Mouse (Mus musculus) kidney, embryonic 15.5 days (tissue): Measurements from ENCODE around the gene Gm21915. TPM values are rescaled to one million over a fixed set of nuclear protein-coding genes. Genes with fewer than 3 reads are reported as not detected.

Source experiments
- ATAC-seq: fragments of 200-750 bp; cut with Nextera tagmentation; replicated peaks from 2 replicates; pipeline ENCODE4 v1.8.0; 2017; ENCODE audit warnings: moderate TSS enrichment; ENCODE audit not compliant: low FRiP score
- H3K27ac ChIP-seq: fragments of 300-500 bp; sonication (generic); 2 replicates; pipeline ENCODE4 v1.5.1; 2015; ENCODE audit warnings: mild to moderate bottlenecking, inconsistent platforms
- H3K27me3 ChIP-seq: fragments of 300-500 bp; sonication (generic); 2 replicates; pipeline ENCODE4 v1.6.1; 2015; ENCODE audit warnings: inconsistent platforms
- H3K36me3 ChIP-seq: fragments of 300-500 bp; sonication (generic); 2 replicates; pipeline ENCODE4 v1.6.1; 2015; ENCODE audit warnings: inconsistent platforms
- H3K4me1 ChIP-seq: fragments of 300-500 bp; sonication (generic); 2 replicates; pipeline ENCODE4 v1.6.1; 2015; ENCODE audit warnings: inconsistent platforms
- H3K4me2 ChIP-seq: fragments of 300-500 bp; sonication (generic); 2 replicates; pipeline ENCODE4 v1.6.1; 2015; ENCODE audit warnings: moderate library complexity, mild to moderate bottlenecking, inconsistent platforms
- H3K4me3 ChIP-seq: fragments of 300-500 bp; sonication (generic); replicated peaks from 2 replicates; pipeline ENCODE4 v1.5.1; 2015; ENCODE audit warnings: mild to moderate bottlenecking, inconsistent platforms
- H3K9ac ChIP-seq: fragments of 300-500 bp; sonication (generic); 2 replicates; pipeline ENCODE4 v1.6.1; 2015; ENCODE audit warnings: mild to moderate bottlenecking, inconsistent platforms
- H3K9me3 ChIP-seq: fragments of 300-500 bp; sonication (generic); replicated peaks from 2 replicates; pipeline ENCODE4 v1.6.1; 2016; ENCODE audit warnings: inconsistent platforms
- WGBS: fragments of 180-500 bp; shearing (Covaris S2); methylation state at CpG from one replicate; pipeline ENCODE4 v1.1.7; 2015; ENCODE audit warnings: mixed read lengths; 5-methylcytosine and 5-hydroxymethylcytosine counted together
- polyA plus RNA-seq: library from polyadenylated mRNA; unstranded; fragments of >200 nt; fragmentation: Nextera tagmentation; extraction: Ambion mirVana; gene quantifications from 2 replicates; pipeline ENCODE4 v1.2.1, GENCODE M21; 2015

The Gm21915 gene
- polyA plus RNA-seq, 1 experiment from 2014 or later: not detected

DNA sequence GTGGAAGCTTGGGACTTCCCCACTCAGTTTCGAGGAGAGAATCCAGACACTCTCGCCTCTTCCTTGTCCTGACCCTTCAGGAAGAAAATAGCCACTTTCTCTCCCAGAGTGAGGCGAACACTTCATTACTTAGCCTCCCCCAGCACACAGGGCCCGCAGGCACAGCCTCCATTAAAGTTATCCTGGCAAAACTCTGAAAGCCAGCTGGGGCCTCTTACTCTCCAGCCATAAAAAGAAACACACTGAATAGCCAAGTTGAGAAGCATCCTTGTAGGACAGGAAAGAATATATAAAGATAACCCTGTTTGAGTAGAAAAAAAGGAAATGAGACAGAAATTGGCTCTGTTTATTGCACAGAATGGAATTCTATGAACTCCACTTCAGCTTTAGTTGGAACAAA lies 8.2 kb downstream of the Gm21915 start:
- no peak overlapping the region for H3K27ac ChIP-seq
- no peak overlapping the region for H3K4me3 ChIP-seq
- ATAC-seq: no peak
- no peaks in the 10 kb centered on the region for H3K27me3 ChIP-seq
- H3K9ac ChIP-seq: no peak overlapping the region
- H3K4me1 ChIP-seq: peaks cover 9% of the 10 kb centered on the region
- H3K9me3 ChIP-seq: no peaks in the 10 kb centered on the region
- no peaks in the 10 kb centered on the region for H3K36me3 ChIP-seq
- H3K4me2 ChIP-seq: no peak overlapping the region
- WGBS: 61% methylated on average over 4 of the region's 4 CpGs

DNA sequence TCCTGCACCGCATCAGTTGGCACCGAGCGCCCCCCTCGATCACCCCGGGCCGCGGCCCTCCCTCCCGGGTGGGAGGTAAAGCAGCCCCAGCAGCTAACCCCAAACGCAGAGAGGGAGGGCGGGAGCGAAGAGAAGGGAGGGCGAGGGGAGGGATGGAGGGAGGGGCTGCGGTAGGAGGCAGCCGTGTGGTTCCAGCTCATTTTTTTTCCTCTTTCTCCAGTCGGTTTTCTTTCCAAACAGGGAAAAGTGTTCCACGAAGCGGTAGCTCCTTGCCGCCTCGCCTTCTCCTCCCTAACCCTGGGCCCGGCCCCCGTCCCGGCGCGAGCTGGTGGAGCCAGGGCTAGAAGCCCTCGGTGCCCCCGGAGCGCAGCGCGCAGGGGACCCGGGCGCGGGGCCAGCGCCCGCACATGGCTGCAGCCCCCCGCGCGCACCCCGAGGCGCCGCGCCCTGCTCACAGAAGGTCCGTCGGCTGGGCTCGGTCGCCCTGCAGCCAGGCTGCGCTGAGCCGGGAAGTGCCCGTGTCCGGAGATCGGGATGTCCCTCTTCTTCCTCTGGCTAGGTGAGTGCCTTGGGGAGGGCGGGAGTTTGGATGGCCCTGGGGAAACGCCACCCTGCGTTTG lies 15.5 kb downstream of the Gm21915 start, which contains the start of gene Clmp:
TSS of gene Clmp (plus strand) at position 162 of the 620 bp plus-strand sequence.
- Histone ChIP-seq H3K36me3 (no peaks in the 10 kb centered on the region), H3K27me3 (peaks cover 17% of the 10 kb centered on the region), H3K4me1 (peaks cover 21% of the 10 kb centered on the region), H3K9ac (peak within 1 kb of the TSS; percentile 82), H3K4me2 (peak within 1 kb of the TSS; percentile 94), H3K4me3 (peak within 1 kb of the TSS; percentile 75), H3K27ac (peak within 1 kb of the TSS; percentile 96), H3K9me3 (no peaks in the 10 kb centered on the region)
- ATAC-seq: peak; percentile 85
- WGBS: under 1% methylated on average over 52 of the region's 53 CpGs

DNA sequence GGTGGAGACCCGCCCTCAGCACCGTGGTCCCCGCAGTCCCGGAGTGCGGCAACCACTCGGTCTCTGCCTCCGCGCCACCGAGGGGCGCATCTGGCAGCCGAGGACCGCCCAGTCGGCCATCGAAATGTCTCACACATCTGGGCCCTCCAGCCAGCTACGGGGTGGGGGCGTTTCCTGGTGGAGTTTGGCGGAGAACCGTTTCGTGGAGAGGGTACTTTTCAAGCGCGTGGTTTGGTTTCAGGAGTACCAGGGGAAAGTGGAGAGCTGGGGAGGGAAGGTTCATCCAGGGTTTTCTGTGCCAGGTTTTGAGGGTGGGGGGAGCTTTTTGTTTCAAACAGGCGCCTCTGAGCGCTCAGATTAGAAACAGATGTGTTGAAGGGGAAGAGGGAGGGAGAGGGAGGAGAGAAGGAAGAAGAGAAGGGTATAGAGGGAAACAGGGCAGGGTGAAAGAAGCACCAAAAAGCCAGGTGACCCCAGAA lies 16.0 kb downstream of the Gm21915 start:
- Histone ChIP-seq H3K36me3 (no peaks in the 10 kb centered on the region), H3K4me2 (peak overlapping the region; percentile 94), H3K9ac (peak overlapping the region; percentile 82), H3K27me3 (peaks cover 17% of the 10 kb centered on the region), H3K4me3 (peak overlapping the region; percentile 75), H3K27ac (peak overlapping the region; percentile 96), H3K9me3 (no peaks in the 10 kb centered on the region), H3K4me1 (peaks cover 22% of the 10 kb centered on the region)
- under 1% methylated on average over 23 of the region's 23 CpGs for WGBS
- ATAC-seq: peak; percentile 80

DNA sequence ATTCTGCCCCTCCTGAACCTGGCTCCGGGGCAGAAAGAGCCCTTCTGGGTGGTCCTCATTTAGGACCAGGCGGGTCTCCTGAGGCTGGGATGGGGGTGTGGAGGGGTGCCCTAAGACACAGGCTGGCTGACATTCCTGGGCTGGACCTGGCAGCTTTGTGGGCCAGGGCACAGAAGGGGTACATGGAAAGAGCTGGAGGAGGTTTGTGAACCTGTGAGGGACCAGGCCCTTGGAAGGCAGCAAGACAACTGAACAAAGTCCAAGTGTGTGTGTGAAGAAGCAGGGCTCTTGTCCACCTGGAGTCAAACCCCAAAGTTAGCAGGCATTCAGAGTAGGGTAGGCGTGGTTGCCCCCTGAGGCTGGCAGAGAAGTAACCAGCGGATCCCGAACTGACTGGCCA lies 16.6 kb downstream of the Gm21915 start:
- ATAC-seq: 0 out of 2 replicates have a peak, but pooled peaks have one; percentile 16
- 38% methylated on average over 5 of the region's 5 CpGs for WGBS

DNA sequence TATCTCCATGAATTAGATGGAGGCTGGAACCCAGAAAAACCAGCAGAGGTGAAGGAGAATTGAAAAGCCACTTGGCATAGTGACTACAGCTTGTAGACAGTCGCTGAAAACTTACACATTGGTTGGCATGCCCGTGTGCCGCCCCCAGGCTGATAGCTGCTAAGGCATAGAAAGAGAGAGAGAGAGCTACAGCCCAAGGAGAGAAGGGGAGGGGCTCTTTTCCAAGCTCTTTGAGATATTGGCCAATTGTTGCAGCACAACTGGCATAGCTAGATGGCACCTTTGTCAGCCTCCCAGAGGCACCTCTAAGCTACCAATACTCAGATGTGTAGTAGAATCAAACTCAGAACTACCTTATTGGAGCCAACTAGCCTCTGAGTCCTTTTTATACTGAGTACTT lies 17.1 kb downstream of the Gm21915 start:
- H3K4me3 ChIP-seq: peak overlapping the region; percentile 75
- peaks cover 32% of the 10 kb centered on the region for H3K4me1 ChIP-seq
- peak overlapping the region; percentile 82; the same call in 1 of the 2 replicates for H3K9ac ChIP-seq
- H3K27me3 ChIP-seq: peaks cover 17% of the 10 kb centered on the region
- peak overlapping the region; percentile 94 for H3K4me2 ChIP-seq
- H3K9me3 ChIP-seq: no peaks in the 10 kb centered on the region
- H3K36me3 ChIP-seq: no peaks in the 10 kb centered on the region
- H3K27ac ChIP-seq: no peak overlapping the region
- ATAC-seq: no peak
- 46% methylated on average over 3 of the region's 3 CpGs for WGBS

More for the DNA sequence above, 16.6 kb downstream of the Gm21915 start:
- H3K27ac ChIP-seq: peak overlapping the region; percentile 96
- H3K9me3 ChIP-seq: no peaks in the 10 kb centered on the region
- H3K9ac ChIP-seq: peak overlapping the region; percentile 82
- peak overlapping the region; percentile 94 for H3K4me2 ChIP-seq
- H3K4me3 ChIP-seq: peak overlapping the region; percentile 75
- H3K4me1 ChIP-seq: peaks cover 28% of the 10 kb centered on the region
- peaks cover 17% of the 10 kb centered on the region for H3K27me3 ChIP-seq
- H3K36me3 ChIP-seq: no peaks in the 10 kb centered on the region

DNA sequence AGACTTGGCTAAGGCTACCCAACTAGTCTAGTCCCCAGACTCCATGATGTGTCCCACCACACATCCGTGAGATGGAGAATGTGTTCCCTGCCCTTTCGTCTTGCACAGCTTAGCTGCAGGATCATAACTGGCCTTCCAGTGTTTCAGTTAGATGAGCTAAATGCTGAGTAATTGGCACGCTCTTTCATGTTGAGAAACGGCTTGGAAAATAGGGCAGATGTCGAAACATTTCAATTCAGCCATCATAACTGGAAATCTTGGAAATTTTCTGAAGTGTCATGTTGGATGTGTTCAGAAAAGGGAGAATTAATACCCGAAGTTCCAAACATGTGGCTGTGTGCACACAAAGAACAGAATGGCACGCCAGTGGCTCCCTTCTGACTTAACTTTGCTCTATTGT lies 20.1 kb downstream of the Gm21915 start:
- Histone ChIP-seq H3K27me3 (peaks cover 14% of the 10 kb centered on the region; the same call in 1 of the 2 replicates), H3K4me1 (peaks cover 52% of the 10 kb centered on the region), H3K4me3 (no peak overlapping the region), H3K36me3 (no peaks in the 10 kb centered on the region), H3K9ac (no peak overlapping the region), H3K27ac (no peak overlapping the region), H3K9me3 (no peaks in the 10 kb centered on the region), H3K4me2 (no peak overlapping the region)
- WGBS: 91% methylated on average over 7 of the region's 7 CpGs
- ATAC-seq: no peak

DNA sequence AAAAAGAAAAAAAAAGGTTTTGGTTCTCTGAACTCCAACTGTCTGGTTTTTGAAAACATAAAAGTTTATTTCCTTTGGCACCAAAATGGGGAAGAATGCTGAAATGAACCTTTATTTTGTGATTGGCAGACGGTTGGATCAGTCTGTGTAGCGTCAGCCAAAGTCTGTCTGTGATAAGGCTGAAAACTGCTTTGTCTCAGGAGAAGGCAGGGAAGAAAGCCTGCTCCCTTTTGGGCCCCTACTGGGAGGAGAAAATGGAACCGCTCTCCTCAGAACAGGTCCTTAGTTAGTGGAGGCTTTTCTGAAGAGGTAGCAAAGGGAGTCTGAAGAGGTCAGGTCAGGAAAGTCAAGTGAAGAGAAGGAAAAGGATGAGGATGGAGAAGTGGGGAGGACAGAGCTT lies 22.6 kb downstream of the Gm21915 start:
- Histone ChIP-seq H3K4me1 (peaks cover 38% of the 10 kb centered on the region), H3K27ac (peak overlapping the region; percentile 29), H3K4me3 (no peak overlapping the region), H3K27me3 (no peaks in the 10 kb centered on the region), H3K9ac (no peak overlapping the region), H3K4me2 (no peak overlapping the region), H3K36me3 (no peaks in the 10 kb centered on the region), H3K9me3 (no peaks in the 10 kb centered on the region)
- 46% methylated on average over 3 of the region's 3 CpGs for WGBS
- no peak for ATAC-seq

DNA sequence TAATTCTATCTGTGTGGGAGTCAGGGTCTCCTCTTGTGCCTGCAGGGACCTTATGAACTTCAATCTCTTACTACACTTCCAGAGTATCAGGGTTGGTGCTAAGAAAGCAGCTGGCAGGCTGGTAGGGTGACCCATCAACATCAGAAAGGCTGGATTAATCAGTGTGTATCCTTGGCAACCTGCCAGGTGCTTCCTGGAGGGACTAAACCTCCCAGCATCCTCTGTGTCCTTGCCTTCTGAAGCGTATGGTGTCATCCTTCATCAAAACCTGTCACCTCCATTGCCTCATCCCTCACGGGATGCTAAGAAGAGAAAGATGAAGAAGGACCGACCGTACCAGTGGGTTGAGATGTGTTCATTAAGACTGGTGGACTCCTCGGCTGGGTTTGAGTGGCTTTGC lies 23.4 kb downstream of the Gm21915 start:
- Histone ChIP-seq H3K4me3 (no peak overlapping the region), H3K4me2 (no peak overlapping the region), H3K9me3 (no peaks in the 10 kb centered on the region), H3K9ac (no peak overlapping the region), H3K4me1 (peaks cover 37% of the 10 kb centered on the region), H3K27ac (peak overlapping the region; percentile 29), H3K27me3 (no peaks in the 10 kb centered on the region), H3K36me3 (no peaks in the 10 kb centered on the region)
- WGBS: 60% methylated on average over 5 of the region's 5 CpGs
- ATAC-seq: peak; percentile 49; the same call in 1 of the 2 replicates

DNA sequence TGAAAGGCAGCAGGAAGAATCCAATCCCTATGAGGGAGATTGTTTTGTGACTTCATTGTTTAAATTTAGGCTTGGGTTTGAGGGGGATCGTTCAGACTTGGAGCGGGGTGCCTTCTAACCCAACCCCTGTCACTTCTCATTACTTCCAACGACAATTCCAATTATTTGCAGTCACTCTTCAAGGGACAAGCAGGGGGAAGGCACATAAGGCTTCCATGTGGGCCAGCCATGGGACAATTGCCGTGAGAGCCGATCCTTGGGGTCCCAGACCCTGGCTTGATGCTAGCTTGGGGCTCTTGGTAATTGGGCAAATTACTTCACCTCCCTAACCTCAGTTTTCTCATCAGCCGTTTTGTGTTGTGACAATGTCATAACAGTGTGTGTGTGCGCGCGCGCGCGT lies 23.9 kb downstream of the Gm21915 start:
- Histone ChIP-seq H3K9me3 (no peaks in the 10 kb centered on the region), H3K4me1 (peaks cover 42% of the 10 kb centered on the region), H3K4me3 (no peak overlapping the region), H3K27ac (0 out of 2 replicates have a peak overlapping the region, but pooled peaks have one; percentile 29), H3K9ac (no peak overlapping the region), H3K27me3 (no peaks in the 10 kb centered on the region), H3K36me3 (no peaks in the 10 kb centered on the region), H3K4me2 (no peak overlapping the region)
- no peak for ATAC-seq
- WGBS: 78% methylated on average over 12 of the region's 12 CpGs

DNA sequence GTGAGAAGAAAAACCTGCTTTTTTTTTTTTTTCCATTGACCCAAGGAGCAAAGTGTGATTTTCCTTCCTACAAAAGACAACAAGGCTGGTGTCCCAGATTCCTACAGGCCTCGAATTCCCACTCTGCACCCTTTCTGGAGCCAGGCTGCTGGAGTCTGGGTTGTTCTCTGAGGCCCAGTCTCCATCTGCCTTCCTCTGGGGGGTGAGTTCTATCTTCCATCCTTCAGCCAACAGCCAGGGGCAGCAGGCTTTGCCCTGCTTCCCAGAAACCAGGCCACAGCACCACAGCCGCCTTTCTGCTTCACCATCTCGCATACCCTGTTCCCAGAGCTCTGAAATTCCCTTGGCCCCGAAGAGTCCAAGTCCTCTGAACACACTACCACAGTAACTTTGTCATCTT lies 25.7 kb downstream of the Gm21915 start:
- Histone ChIP-seq H3K36me3 (no peaks in the 10 kb centered on the region), H3K4me3 (no peak overlapping the region), H3K27ac (no peak overlapping the region), H3K4me1 (peaks cover 43% of the 10 kb centered on the region), H3K27me3 (no peaks in the 10 kb centered on the region), H3K9me3 (no peaks in the 10 kb centered on the region), H3K9ac (no peak overlapping the region), H3K4me2 (no peak overlapping the region)
- no peak for ATAC-seq
- WGBS: 87% methylated on average over 4 of the region's 4 CpGs

DNA sequence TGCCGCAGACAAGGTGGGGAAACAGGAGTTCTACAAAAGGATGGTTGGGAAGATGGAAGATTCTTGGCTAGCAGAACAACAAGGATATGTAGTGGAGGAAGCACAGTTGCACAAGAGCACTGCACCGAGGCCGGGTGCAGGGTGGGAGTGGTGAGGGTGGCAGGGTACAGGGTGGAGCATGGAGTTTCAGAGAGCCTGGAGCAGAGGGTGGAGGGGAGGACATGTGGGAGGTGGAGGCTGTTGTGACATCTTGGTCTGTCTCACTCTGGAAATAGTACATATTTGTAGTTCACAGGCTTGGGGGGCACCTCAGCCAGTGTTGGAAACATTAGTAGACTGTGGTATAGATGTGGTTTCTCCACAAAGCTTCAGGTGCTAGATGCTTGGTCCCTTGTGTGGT lies 28.8 kb downstream of the Gm21915 start:
- Histone ChIP-seq H3K27me3 (no peaks in the 10 kb centered on the region), H3K36me3 (no peaks in the 10 kb centered on the region), H3K9ac (no peak overlapping the region), H3K4me2 (no peak overlapping the region), H3K4me3 (no peak overlapping the region), H3K9me3 (no peaks in the 10 kb centered on the region), H3K4me1 (peaks cover 29% of the 10 kb centered on the region), H3K27ac (peak overlapping the region; percentile 7; the same call in 1 of the 2 replicates)
- ATAC-seq: no peak
- WGBS: 67% methylated on average over 3 of the region's 3 CpGs

DNA sequence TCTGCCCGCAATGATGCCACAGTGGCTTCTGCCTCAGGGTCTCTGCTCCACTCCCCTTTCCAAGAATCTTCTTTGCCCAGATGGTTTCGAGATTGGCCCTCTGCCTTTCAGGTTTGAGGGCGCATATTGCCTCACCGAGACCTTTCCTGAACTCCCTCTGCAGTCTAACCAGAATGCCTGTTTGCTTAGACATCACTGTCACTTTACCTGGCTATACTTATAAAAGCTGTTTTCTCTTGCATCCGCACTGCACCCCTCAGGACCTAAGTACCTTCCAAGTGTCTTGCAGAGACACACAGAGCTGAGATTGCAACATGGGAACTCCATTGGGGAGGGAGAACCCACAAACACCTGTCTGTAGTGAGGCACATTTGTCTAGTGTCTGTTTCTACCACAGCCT lies 29.8 kb downstream of the Gm21915 start:
- Histone ChIP-seq H3K36me3 (no peaks in the 10 kb centered on the region), H3K27me3 (no peaks in the 10 kb centered on the region), H3K4me3 (no peak overlapping the region), H3K27ac (no peak overlapping the region), H3K4me2 (no peak overlapping the region), H3K9me3 (no peaks in the 10 kb centered on the region), H3K9ac (no peak overlapping the region), H3K4me1 (peaks cover 30% of the 10 kb centered on the region)
- ATAC-seq: no peak
- 88% methylated on average over 5 of the region's 5 CpGs for WGBS
